Mouse (Mus musculus): ENCODE measurements around the gene Kif26b.

Gene Kif26b

GRCm38 (mm10) chr1:178667808-178668207 is 138.9 kb downstream of the Kif26b start:
- no peak for DNase-seq

GRCm38 (mm10) chr1:178668907-178669306 is 140.0 kb downstream of the Kif26b start:
- DNase-seq: peak; percentile 17

- DNase-seq: no peak
Measured at GRCm38 (mm10) chr1:178673051-178673450, 144.1 kb downstream of the Kif26b start.

GRCm38 (mm10) chr1:178673506-178673905 is 144.6 kb downstream of the Kif26b start:
- no peak for DNase-seq

- peak; percentile 26 for DNase-seq
Measured at GRCm38 (mm10) chr1:178675542-178676252, 146.8 kb downstream of the Kif26b start.

- DNase-seq: no peak
Measured at GRCm38 (mm10) chr1:178677160-178677559, 148.2 kb downstream of the Kif26b start.

GRCm38 (mm10) chr1:178677630-178678221 is 148.8 kb downstream of the Kif26b start:
- no peak for DNase-seq

- peak; percentile 61 for DNase-seq
Measured at GRCm38 (mm10) chr1:178683631-178684030, 154.7 kb downstream of the Kif26b start.

- DNase-seq: no peak
Measured at GRCm38 (mm10) chr1:178684991-178685680, 156.2 kb downstream of the Kif26b start.

- no peak for DNase-seq
Measured at GRCm38 (mm10) chr1:178686881-178687280, 158.0 kb downstream of the Kif26b start.

GRCm38 (mm10) chr1:178689512-178689911 is 160.6 kb downstream of the Kif26b start:
- no peak for DNase-seq

GRCm38 (mm10) chr1:178691679-178692078 is 162.8 kb downstream of the Kif26b start:
- DNase-seq: no peak

GRCm38 (mm10) chr1:178700102-178700501 is 171.2 kb downstream of the Kif26b start:
- DNase-seq: no peak

- DNase-seq: peak; percentile 31
Measured at GRCm38 (mm10) chr1:178703496-178703895, 174.6 kb downstream of the Kif26b start.

GRCm38 (mm10) chr1:178707925-178708351 is 179.0 kb downstream of the Kif26b start:
- DNase-seq: peak; percentile 58

- no peak for DNase-seq
Measured at GRCm38 (mm10) chr1:178708356-178708755, 179.4 kb downstream of the Kif26b start.

- DNase-seq: no peak
Measured at GRCm38 (mm10) chr1:178712189-178712873, 183.4 kb downstream of the Kif26b start.

- no peak for DNase-seq
Measured at GRCm38 (mm10) chr1:178714209-178714608, 185.3 kb downstream of the Kif26b start.

- DNase-seq: no peak
Measured at GRCm38 (mm10) chr1:178716411-178716810, 187.5 kb downstream of the Kif26b start.

- DNase-seq: no peak
Measured at GRCm38 (mm10) chr1:178720821-178721220, 191.9 kb downstream of the Kif26b start.

GRCm38 (mm10) chr1:178722793-178723192 is 193.9 kb downstream of the Kif26b start:
- no peak for DNase-seq

GRCm38 (mm10) chr1:178725536-178725935 is 196.6 kb downstream of the Kif26b start:
- no peak for DNase-seq

GRCm38 (mm10) chr1:178728256-178728655 is 199.3 kb downstream of the Kif26b start:
- no peak for DNase-seq
